Mouse (Mus musculus): ENCODE measurements around the gene Spib. TPM values are rescaled to one million over a fixed set of nuclear protein-coding genes. Genes with fewer than 3 reads are reported as not detected.

Gene Spib
- polyA plus RNA-seq, 1 experiment = 0.19 TPM

GRCm38 (mm10) chr7:44534242-44534641 is 2.4 kb upstream of the Spib start:
- TF ChIP-seq CTCF (IDR thresholded peaks at IDR 0.05; ENCODE audit: borderline replicate concordance, extremely low read depth, insufficient read depth, insufficient read length) (no peak), POLR2A (IDR thresholded peaks at IDR 0.05; ENCODE audit: borderline replicate concordance, extremely low read depth, insufficient read depth, insufficient read length, poor library complexity, severe bottlenecking) (no peak)
- no peak for DNase-seq (ENCODE audit: low read depth)

- no peak for DNase-seq (ENCODE audit: low read depth)
- no peak for TF ChIP-seq POLR2A (IDR thresholded peaks at IDR 0.05; ENCODE audit: borderline replicate concordance, extremely low read depth, insufficient read depth, insufficient read length, poor library complexity, severe bottlenecking)
- TF ChIP-seq CTCF (IDR thresholded peaks at IDR 0.05; ENCODE audit: borderline replicate concordance, extremely low read depth, insufficient read depth, insufficient read length) = no peak
Measured at GRCm38 (mm10) chr7:44533746-44534045, 1.8 kb upstream of the Spib start.

- TF ChIP-seq POLR2A (IDR thresholded peaks at IDR 0.05; ENCODE audit: borderline replicate concordance, extremely low read depth, insufficient read depth, insufficient read length, poor library complexity, severe bottlenecking) = no peak
- no peak for DNase-seq (ENCODE audit: low read depth)
Measured at GRCm38 (mm10) chr7:44532918-44533745, 1.3 kb upstream of the Spib start.

- TF ChIP-seq CTCF (IDR thresholded peaks at IDR 0.05; ENCODE audit: borderline replicate concordance, extremely low read depth, insufficient read depth, insufficient read length) (no peak), POLR2A (IDR thresholded peaks at IDR 0.05; ENCODE audit: borderline replicate concordance, extremely low read depth, insufficient read depth, insufficient read length, poor library complexity, severe bottlenecking) (no peak)
- DNase-seq (ENCODE audit: low read depth) = no peak
Measured at GRCm38 (mm10) chr7:44531207-44531606, 664 bp downstream of the Spib start.

- no peak for DNase-seq (ENCODE audit: low read depth)
- no peak for TF ChIP-seq POLR2A (IDR thresholded peaks at IDR 0.05; ENCODE audit: borderline replicate concordance, extremely low read depth, insufficient read depth, insufficient read length, poor library complexity, severe bottlenecking)
Measured at GRCm38 (mm10) chr7:44530507-44530906, 1.4 kb downstream of the Spib start.

GRCm38 (mm10) chr7:44529518-44529917 is 2.4 kb downstream of the Spib start:
- DNase-seq (ENCODE audit: low read depth) = no peak
- no peak for TF ChIP-seq CTCF (IDR thresholded peaks at IDR 0.05; ENCODE audit: borderline replicate concordance, extremely low read depth, insufficient read depth, insufficient read length)
- TF ChIP-seq POLR2A (IDR thresholded peaks at IDR 0.05; ENCODE audit: borderline replicate concordance, extremely low read depth, insufficient read depth, insufficient read length, poor library complexity, severe bottlenecking) = no peak

GRCm38 (mm10) chr7:44527483-44528398 is 4.1 kb downstream of the Spib start:
- peak; percentile 78 for DNase-seq (ENCODE audit: low read depth)
- TF ChIP-seq POLR2A (IDR thresholded peaks at IDR 0.05; ENCODE audit: borderline replicate concordance, extremely low read depth, insufficient read depth, insufficient read length, poor library complexity, severe bottlenecking) (no peak), CTCF (IDR thresholded peaks at IDR 0.05; ENCODE audit: borderline replicate concordance, extremely low read depth, insufficient read depth, insufficient read length) (peak; percentile 91)

GRCm38 (mm10) chr7:44526414-44527154 is 5.3 kb downstream of the Spib start:
- no peak for DNase-seq (ENCODE audit: low read depth)
- no peak for TF ChIP-seq POLR2A (IDR thresholded peaks at IDR 0.05; ENCODE audit: borderline replicate concordance, extremely low read depth, insufficient read depth, insufficient read length, poor library complexity, severe bottlenecking)
- no peak for TF ChIP-seq CTCF (IDR thresholded peaks at IDR 0.05; ENCODE audit: borderline replicate concordance, extremely low read depth, insufficient read depth, insufficient read length)

GRCm38 (mm10) chr7:44525126-44525832 is 6.6 kb downstream of the Spib start:
- DNase-seq (ENCODE audit: low read depth) = peak; percentile 69
- no peak for TF ChIP-seq CTCF (IDR thresholded peaks at IDR 0.05; ENCODE audit: borderline replicate concordance, extremely low read depth, insufficient read depth, insufficient read length)
- no peak for TF ChIP-seq POLR2A (IDR thresholded peaks at IDR 0.05; ENCODE audit: borderline replicate concordance, extremely low read depth, insufficient read depth, insufficient read length, poor library complexity, severe bottlenecking)

- TF ChIP-seq CTCF (IDR thresholded peaks at IDR 0.05; ENCODE audit: borderline replicate concordance, extremely low read depth, insufficient read depth, insufficient read length) (no peak), POLR2A (IDR thresholded peaks at IDR 0.05; ENCODE audit: borderline replicate concordance, extremely low read depth, insufficient read depth, insufficient read length, poor library complexity, severe bottlenecking) (no peak)
- peak; percentile 7 for DNase-seq (ENCODE audit: low read depth)
Measured at GRCm38 (mm10) chr7:44524502-44524901, 7.4 kb downstream of the Spib start, which contains the start of gene Mybpc2. TSS of gene Mybpc2 (minus strand) at chr7:44524656.
